Mouse (Mus musculus): ENCODE measurements around the gene Mc3r. TPM values are rescaled to one million over a fixed set of nuclear protein-coding genes. Genes with fewer than 3 reads are reported as not detected.

Gene Mc3r
- not detected for total RNA-seq (2021)
- long read RNA-seq, experiment 1: 0 reads
- long read RNA-seq, experiment 2: 0 reads

- DNase-seq: peak; percentile 78
Measured at GRCm38 (mm10) chr2:172248106-172248764, at the start of gene Mc3r. TSS of gene Mc3r (plus strand) at chr2:172248492.

- no peak for DNase-seq
Measured at GRCm38 (mm10) chr2:172201998-172202780, 46.1 kb upstream of the Mc3r start.

GRCm38 (mm10) chr2:172207003-172207402, 41.3 kb upstream of the Mc3r start:
- DNase-seq: peak; percentile 88

- no peak for DNase-seq
Measured at GRCm38 (mm10) chr2:172213480-172213879, 34.8 kb upstream of the Mc3r start.

- no peak for DNase-seq
Measured at GRCm38 (mm10) chr2:172214336-172214735, 34.0 kb upstream of the Mc3r start.

- peak; percentile 53 for DNase-seq
Measured at GRCm38 (mm10) chr2:172215508-172216162, 32.7 kb upstream of the Mc3r start.

- no peak for DNase-seq
Measured at GRCm38 (mm10) chr2:172216163-172216915, 32.0 kb upstream of the Mc3r start.

- no peak for DNase-seq
Measured at GRCm38 (mm10) chr2:172217886-172218285, 30.4 kb upstream of the Mc3r start.

GRCm38 (mm10) chr2:172219186-172219585, 29.1 kb upstream of the Mc3r start:
- DNase-seq: no peak

- peak; percentile 81 for DNase-seq
Measured at GRCm38 (mm10) chr2:172221656-172222393, 26.5 kb upstream of the Mc3r start.

GRCm38 (mm10) chr2:172222394-172222785, 25.9 kb upstream of the Mc3r start:
- no peak for DNase-seq

GRCm38 (mm10) chr2:172222891-172223290, 25.4 kb upstream of the Mc3r start:
- no peak for DNase-seq

GRCm38 (mm10) chr2:172223451-172224200, 24.7 kb upstream of the Mc3r start:
- DNase-seq: no peak

- DNase-seq: peak; percentile 45
Measured at GRCm38 (mm10) chr2:172226945-172227344, 21.3 kb upstream of the Mc3r start.

- DNase-seq: no peak
Measured at GRCm38 (mm10) chr2:172227808-172228207, 20.5 kb upstream of the Mc3r start.

GRCm38 (mm10) chr2:172229190-172229589, 19.1 kb upstream of the Mc3r start:
- no peak for DNase-seq

GRCm38 (mm10) chr2:172230126-172230525, 18.2 kb upstream of the Mc3r start:
- DNase-seq: no peak

GRCm38 (mm10) chr2:172238220-172238619, 10.1 kb upstream of the Mc3r start:
- no peak for DNase-seq

- DNase-seq: peak; percentile 83
Measured at GRCm38 (mm10) chr2:172241031-172241430, 7.3 kb upstream of the Mc3r start.

- no peak for DNase-seq
Measured at GRCm38 (mm10) chr2:172245497-172245896, 2.8 kb upstream of the Mc3r start.

GRCm38 (mm10) chr2:172249336-172249735, 1.0 kb downstream of the Mc3r start:
- peak; percentile 30 for DNase-seq
